Mouse (Mus musculus) kidney, adult 8-10 months (tissue): ENCODE data around the gene Rbm28.

Experiments used
- DNase-seq, 2 experiments: peaks; one replicate each; pipeline ENCODE4 v3.0.0; 2022

Gene Rbm28

DNA sequence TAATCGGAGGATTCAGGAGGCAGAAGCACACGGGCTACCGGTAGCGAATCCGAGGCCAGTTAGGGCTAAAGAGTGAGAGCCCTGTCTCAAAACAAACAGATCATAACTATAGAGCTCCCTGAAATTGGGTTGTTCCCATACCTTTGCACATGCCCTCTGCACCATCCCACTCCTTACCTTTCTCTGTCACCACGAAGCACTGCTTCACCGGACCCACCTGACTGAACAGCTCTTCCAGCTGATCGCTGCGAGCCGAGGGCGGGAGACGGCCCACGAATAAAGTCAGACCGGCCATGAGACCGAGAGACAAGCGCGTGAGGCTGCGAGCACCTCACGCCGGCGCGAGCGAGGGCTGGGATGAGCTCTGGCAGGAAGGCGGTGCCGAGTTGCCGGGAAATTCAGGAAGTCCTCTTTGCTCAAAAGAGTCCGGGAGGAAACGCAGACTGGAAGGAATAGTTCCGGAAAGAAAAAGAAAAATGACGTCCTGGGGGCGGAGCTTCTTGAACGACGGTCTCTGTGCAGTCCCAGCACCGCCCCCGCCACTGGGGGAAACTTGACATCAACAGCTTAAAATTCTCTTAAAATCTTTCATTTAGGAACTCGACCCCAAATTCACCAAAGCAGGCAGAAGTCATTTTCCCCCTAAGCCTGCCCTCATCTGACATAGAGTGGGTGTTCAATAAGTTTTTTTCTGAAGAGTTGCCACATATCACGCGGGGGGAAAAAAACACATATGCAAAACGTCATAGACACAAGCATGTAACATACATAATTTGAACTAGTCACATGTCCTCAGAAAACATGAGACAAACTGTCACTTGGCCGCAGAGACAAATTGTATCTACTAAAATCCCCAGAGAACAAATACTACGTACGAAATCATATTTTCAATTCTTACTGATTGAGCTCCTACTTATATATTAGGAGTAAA is at the start of gene Rbm28:
Rbm28 (minus strand) TSS at position 693 of the 931 bp plus-strand sequence.
- peak; percentile 85 to 91 for DNase-seq

DNA sequence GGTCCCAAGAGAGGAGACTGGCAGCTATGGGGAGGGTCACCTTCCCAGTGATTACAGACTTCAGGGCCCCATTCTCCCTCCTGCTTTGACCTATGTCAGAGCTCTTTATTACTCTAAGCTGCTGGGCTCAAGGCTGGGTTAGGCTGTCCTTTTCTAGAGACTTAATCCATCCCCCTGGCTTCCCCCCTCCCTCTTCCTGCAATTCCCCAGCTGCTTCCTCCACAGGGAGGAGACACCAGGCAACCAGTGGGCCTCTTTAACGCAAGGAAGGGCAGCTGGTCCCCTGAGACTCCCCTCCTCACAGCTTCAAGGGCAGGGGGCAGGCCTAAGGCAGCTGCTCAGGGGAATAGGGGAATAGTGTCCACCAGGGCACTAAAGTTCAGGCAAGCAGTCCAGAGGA is 49.4 kb upstream of the Rbm28 start:
- DNase-seq: peak in 1 of 2 experiments; percentile 24

DNA sequence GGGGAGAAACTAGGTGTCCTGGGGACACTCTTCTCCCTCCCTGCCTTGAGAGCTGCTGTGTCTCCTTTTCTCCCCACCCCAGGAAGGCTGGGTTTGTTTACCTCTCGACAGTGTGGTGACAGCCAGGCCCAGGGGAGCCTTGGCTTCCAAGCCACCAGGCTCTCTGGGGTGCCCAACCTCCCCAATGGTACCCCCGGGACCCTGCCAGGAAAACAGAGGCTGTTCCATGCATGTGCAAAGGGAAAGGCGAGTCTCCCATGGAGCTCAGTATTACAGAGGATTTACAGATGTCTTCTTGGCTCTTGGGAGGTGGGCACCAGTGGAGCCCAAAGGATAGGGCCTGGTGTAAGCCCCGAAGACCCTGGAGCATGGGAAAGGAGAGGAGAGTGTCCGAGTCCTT is 48.6 kb upstream of the Rbm28 start:
- no peak for DNase-seq

DNA sequence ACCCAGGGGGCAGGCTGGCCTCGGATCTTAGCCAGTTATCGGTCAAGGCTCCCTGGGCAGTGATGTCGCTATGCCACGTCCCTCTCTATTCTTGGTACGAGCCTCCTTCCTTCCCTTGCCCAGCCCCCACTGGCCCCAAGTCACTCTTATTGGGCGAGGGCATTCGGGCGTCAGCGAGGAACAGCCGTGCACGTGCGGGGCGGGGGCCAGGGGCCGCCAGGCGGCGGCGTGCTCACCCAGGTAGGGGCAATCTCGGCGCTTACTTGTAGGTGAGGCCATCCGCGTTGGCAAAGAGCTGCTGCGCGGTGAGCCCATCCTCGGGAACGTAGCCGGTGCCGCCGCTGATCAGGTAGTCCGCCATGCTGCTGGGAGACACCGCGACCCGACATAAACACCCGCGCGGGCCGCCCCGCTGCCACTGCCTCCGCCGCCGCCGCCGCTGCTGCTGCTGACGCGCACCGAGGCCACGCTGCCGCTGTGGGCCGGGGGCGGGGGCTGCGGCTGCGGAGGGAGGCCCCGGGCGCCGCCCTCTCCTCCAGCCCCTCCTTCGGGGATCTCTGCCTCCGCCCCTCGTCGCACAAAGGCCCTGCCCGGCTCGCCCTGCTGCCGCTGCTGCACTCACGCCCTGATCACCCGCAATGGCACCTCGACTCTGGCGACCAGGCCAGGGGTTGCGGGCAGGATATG is 47.1 kb upstream of the Rbm28 start:
- DNase-seq: peak; percentile 64 to 72

DNA sequence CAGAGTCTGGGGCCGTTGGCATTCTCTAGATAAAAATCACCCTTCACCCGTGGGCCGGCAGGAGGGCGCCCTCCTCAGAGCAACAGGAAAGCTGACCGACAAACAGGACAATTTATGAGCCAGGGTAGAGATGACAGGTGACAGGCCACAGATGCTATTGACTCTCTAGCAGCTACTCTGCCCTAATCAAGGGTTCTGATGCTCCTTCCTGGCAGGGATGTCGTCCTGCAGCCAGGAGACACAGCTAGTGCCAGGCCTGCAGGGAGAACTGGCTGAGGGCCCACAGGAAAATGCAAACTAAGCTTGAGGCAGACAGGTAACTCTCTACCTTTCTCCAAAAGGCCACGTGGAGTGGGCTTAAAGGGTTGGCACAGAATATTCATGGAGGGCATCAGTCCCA is 46.3 kb upstream of the Rbm28 start:
- DNase-seq: no peak

DNA sequence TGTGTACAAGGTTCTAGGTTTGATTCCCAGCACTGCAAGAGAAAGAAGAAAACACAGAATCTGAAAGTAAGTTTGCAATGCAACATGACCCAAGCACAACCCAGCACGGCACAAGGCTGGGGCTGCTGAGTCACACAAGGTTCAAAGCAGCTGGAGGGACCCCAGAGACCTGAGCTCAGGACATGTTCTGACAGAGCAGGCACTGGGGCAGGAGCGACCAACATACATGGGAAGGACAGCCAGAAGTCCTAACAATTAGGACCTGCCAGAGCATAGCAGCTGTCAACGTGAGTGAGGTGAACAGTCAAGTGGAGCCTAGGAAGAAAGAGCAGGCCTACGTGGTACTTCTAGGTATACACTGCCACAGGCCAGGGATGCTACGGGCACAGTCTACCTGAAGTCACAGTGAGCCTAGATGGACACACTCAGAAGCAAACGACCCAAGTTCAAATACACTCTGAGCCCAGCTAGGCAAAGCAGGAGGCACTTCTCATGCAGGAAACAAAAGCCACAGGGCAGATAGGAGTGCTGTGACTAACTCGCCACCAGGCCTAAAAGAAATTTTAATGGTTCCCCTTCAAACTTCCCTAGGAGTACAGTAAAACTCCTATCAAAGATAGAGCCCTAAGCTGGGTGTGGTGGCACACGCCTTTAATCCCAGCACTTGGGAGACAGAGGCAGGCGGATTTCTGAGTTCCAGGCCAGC is 45.6 kb upstream of the Rbm28 start:
- DNase-seq: no peak

DNA sequence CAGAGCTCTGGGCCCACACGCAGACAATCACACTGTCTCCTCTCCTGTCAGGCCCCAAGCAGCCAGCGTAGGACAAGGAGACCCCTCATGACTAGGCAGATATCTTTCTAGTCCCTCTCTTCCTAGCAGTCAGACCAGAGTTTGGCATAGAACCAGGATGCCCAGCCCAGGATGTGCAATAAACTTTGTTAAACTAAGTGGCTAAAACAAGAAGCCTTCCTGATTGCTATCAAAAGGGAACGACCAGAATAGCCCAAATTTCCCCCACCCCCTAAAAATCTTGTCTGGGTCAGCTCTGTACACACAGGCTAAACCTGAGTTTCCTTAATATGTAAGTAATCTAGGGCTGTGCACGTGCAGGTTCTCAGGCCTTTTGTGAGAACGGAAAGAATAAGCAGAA is 43.4 kb upstream of the Rbm28 start:
- DNase-seq: no peak

DNA sequence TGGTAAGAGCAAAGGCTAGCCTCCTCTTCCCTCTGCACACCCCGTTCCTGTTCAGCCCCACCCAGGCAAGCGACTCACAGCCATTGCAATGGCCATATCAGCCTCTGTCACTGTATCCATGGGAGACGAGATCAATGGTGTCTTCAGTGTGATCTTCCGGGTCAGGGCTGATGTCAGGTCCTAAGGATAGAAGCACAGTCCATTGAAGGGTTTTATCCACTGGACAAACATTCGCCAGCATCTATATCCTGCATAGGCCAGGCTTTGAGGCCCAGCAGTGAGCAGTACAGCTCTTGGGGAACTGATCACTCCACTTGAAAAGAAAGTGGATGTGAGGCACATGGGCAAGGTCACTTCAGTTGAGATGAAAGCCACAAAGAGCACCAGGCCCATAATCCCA is 42.2 kb upstream of the Rbm28 start:
- no peak for DNase-seq

DNA sequence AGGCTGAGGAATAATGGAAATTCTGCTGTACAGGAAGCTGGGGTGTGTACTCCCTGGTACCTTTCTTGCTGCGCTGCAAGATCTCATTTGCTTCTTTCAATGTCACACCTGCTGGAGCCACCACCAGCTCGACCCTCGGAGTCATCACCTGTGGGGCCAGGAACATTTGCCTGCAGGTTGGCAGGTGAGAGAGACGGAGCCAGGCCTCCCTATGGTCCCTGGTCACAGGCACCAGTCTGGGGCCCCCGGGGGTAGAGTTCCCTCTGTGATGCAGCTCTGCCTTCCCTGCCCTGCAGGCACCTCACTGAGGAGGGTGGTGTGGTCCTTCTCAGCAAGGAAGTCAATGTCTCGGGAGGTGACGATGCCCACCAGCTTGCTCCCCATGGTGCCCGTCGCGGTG is 41.2 kb upstream of the Rbm28 start:
- DNase-seq: no peak

DNA sequence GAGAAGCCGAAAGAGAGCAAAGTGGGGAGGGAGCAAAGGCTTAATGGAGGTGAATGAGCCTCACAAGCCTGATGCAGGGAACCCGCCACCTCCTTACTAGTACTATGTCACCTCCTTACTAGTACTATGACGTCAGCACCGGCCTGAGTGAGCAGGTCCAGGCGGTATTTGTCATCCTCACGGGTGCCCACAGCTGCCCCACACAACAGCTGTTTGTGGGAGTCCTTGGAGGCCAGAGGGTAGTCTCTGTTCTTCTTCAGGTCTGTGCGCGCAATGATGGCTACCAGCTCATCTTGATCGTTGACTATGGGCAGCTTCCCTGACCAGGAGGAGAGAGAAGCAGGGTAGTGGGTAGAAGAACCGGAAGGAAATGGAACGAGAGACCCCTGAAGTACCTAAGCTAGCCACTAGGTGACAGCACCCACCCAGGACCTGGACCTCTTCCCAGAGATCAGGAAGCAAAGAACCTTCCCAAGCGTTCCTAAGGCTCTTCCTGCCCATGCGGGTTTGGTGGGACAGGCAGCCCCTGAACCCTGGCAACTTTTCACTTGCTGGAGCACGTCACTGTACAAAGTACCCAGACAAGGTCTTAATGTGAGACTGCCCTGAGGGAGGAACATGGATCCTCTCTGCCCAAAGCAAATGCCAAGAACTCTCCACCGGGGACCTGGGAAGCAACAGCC is 40.3 kb upstream of the Rbm28 start:
- DNase-seq: peak; percentile 49 to 66

DNA sequence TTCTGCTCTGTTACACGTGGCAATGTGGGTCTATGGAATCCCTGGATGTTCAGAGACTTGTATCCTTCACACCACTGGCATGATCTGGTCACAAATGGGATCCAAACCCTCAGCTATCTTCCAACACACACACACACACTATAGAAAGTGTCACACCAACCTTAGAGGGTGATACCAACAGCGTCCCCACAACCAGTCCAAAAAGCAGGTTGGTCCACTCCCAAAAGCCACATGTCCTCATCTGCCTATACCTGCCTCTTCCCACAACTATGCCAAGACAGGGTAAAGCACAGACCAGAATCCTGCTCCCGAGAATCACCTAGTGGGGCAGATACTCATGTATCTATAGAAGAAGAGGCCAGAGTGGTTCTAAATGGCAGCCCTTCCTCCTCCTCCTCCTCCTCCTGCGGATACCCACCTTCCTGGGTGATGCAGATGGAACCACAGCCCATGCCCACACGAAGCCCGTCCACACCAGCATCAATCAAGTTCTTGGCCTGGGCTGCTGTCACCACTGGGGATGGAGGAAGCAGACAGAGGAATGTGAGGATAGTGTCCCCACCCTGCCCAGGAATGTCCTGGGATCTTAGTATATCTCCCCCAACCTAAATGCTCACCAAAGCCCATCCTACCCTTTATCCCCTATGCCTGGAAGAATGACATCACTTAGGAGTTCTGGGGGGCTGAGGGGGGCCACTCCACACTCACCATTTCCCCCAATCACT is 39.2 kb upstream of the Rbm28 start:
- DNase-seq: no peak

DNA sequence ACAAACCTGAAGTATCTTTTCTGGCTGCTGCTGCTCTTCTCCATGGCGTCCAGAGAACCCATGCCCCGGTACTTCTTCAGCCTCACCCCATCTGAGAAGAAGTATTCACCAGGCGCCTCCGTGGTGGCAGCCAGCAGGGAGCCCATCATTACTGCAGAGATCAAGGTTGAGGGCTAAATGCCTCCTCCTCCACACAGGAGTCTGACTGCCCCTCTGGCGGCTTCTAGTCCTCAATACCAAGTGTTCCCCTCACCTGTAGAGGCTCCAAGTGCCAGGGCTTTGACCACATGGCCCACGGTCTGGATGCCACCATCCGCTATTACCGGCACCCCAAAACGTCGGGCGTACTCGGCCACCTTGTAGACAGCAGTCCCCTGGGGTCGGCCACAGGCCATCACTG is 38.3 kb upstream of the Rbm28 start:
- no peak for DNase-seq

DNA sequence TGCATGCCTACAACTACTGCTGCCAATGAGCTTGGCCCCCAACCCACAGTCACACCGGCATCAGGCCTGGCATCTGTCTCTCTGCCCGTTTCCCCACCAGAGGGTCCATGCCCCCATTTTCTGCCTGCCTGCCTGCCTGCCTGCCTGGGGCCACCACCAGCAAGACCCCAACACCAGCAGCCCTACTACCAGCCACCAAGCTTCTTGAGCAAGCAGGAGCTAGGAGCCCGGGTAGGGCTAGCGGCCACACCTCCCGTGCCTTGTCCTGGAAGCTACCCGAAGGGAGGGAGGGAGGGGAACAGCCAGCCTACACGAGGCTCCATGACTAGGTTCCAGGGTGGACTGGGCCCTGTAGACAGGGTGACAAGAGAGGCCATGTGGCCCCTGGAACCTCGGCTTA is 37.2 kb upstream of the Rbm28 start:
- DNase-seq: no peak

DNA sequence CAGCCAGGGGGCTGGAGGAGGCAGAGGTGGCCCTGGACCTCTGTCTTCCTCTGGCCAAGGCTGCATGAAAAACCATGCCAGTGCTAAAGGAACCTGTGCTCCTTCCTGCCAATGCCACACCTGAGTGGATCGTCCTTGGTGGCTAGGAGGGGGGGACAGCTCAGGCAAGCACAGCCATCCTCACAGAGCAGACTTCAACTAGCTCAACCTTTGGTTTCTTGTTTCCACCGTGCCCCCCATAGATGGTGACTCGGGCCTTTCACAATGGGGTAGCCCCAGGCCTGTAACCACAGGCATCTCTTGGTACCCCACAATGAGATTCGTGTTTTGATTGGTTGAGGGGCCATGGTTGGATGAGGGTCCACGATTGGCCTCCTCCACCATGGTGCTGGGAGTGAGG is 36.5 kb upstream of the Rbm28 start:
- DNase-seq: no peak

DNA sequence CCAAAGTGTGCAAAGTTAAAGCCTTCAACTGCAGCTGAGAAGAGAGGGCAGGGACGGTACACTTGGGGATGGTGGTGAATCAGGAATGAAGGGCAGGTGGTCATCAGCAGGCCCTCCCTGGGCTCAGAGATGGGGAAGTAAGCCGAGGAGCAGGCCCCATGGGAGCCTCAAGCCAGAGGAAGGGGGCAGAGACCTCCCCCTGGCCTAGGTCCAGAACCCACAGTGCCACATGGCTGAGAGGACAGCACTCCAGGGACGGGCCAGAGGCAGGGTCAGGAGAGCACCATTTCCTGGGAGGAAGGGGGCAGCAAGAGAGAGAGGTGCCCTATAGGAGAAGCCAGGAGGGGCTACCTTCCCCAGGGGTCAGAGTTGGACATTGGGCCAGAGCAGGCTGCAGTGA is 35.7 kb upstream of the Rbm28 start:
- no peak for DNase-seq

DNA sequence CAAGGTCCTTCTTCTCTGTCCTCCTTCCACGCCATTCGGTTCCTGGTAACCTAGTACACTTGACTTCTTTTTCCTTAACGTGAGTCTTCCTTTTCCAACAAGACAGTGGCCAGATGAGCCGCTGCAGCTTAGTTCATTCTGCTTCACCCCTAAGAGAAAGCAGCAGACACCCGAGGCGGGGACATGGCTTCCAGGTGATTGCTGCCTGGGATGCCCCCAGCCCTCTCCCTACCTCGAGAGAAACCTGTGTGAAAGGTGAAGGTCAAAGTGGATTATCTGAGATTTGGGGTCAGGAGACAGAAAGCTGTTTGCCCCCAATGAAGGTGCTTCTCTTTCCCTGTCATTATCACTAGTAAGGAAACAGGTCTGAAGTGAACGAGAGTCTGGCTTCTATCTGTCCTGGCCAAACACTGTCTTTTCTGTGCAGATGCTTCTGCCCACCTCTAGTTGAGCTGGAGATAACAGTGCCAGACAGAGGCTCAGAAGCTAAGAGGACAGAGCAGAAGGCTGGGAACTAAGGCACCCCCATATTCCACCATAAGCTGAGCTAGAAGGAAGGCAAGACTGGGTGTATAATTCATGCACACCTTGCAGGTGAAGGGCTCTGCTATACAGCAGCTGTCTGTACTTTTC is 34.5 kb upstream of the Rbm28 start:
- DNase-seq: no peak

DNA sequence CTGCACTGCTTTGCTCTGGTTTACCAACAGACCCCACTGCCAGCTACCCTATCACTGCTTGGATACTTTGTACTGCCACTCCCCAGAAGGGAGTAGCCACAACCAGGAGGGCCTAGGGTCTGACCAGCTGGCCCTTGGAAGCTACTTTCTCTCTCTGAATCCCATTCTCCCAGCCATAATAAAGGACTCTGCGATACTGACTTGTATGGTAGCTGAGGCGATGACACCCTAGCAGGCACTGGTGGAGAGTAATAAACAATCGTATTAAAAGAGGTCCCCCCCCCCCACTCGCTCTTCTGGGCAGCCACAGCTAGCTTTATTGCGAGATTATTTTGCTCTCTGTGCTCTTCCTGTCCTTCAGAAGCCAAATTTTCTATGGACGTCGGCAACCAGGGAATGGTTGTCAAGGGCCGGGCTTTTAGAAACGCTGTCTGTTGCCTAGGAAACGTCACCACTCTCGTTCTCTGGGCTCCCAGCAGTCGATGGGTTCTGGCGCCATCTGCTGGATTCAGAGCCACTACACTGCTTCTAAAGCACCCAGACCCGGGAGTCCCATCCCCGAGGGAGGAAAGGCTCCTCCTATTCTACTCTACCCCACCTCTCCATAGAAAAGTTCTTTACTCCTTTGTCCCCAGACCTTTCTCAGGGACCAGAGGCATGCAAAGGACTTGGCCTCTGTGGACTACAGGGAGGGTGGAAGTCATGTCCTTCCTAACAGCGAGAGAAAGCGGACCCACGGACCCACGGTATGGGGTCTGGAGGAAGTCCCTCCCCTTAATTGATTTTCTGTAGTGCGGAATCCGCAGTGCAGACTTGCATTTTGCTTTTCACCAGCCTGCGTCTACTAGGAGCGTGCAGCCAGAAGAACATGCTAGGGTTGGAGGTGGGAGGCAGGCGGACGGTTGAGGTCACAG is 33.8 kb upstream of the Rbm28 start:
- peak; percentile 86 to 92 for DNase-seq

DNA sequence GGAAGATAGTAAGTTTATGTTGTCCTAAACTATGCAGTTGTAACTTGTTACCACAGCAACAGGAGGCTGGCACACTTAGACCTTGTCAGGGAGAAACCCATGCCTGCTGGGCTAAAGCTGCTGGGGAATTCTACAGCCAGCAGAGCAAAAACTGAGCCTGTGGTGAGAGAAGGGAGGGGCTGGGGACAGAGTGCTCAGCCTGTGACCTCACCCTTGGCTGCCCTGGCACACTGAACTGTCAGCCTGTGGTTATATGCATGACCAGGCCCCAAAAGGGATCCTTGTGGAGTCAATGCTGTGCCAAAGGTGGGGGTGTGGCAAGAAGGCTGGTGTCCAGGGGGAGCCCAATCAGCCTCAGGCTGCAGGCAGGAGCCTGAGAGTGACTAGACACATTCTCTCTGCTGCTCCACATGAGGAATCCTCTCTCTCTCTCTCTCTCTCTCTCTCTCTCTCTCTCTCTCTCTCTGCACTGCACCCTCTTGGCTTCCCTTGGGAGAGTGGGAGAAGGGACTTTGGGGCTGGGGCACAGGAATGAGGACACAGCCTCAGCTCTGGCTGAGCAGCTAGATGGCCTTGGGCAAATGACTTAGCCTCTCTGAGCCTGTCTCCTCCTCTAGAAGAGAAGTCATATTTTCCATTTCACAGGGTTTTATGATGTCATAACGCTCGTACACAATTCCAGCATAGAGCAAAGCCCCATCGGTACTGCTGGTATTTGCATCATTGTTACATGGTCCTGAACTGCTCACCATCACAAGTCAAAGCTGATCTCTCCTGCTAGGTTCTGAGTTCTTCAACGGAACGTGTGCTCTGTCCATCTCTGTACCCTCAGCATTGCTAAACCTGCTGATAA is 31.3 kb upstream of the Rbm28 start:
- peak; percentile 30 to 34 for DNase-seq

DNA sequence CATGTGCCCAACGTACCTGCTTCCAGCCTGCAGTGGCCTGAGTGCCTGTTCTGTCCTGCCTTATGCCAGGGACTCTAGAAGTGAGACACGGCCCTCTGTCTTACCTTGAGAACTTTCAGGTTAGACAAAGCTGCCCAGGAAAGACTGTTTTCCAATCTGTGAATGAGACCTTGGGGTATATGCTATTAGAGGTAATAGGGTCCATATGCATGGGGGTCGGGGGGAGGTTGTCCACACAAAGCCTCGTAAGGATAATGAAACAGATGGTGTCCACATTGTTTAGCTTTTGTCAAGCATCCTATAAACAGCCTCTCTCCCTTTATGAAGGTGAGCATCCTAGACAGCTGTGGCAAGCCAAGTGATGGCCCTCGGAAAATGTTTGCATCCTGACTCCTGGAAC is 30.3 kb upstream of the Rbm28 start:
- DNase-seq: peak in 1 of 2 experiments; percentile 0
